ENCODE assay signal across 8 mouse cellular contexts in genomic region chr14:117710463-117710911, GRCm38 (mm10).
A peak's percentile ranks its signal among the peaks of the same experiment; 100 is the strongest.
DNase-seq lines count a peak whose midpoint lies in the region; ATAC-seq lines count a peak whose summit lies in the region.

No protein-coding gene starts in this region.

- 57% methylated on average over 10 of the region's 10 CpGs for WGBS in forebrain, embryonic 16.5 days

- ATAC-seq in forebrain, embryonic 16.5 days: peak; percentile 66

- peaks cover 6% of the 10 kb centered on the region for H3K4me1 ChIP-seq in forebrain, embryonic 16.5 days (replicated peaks; ENCODE audit: control insufficient read depth, insufficient read depth, low read length)

- intact Hi-C loops in left cerebral cortex, postnatal 36 days (cut with DNase I): no loop called here
- intact Hi-C loops in gastrocnemius, postnatal 36 days (cut with DNase I): no loop called here

- no peak overlapping the region; the same call in 1 of the 2 replicates for H3K27ac ChIP-seq in forebrain, embryonic 16.5 days (ENCODE audit: low read length)

- H3K4me3 ChIP-seq in forebrain, embryonic 16.5 days (replicated peaks; ENCODE audit: low read length): no peak overlapping the region

- DNase-seq in layer of hippocampus, adult 11-12 months (ENCODE audit: low spot score): peak; percentile 12
- no peak for DNase-seq in layer of hippocampus, adult 9-11 months
- DNase-seq in left cerebral cortex, postnatal 36 days (ENCODE audit: low spot score in 2 of 2): peak; percentile 29 to 43
- peak; percentile 4 to 31 for DNase-seq in right cerebral cortex, adult 2 months (ENCODE audit: low spot score in 2 of 2)
- DNase-seq in testis, postnatal 10 days (ENCODE audit: low spot score): no peak
- no peak for DNase-seq in gastrocnemius, postnatal 36 days
- no peak for DNase-seq in yolk sac, embryonic 10.5 days (ENCODE audit: low spot score)

- H3K36me3 ChIP-seq in forebrain, embryonic 16.5 days (ENCODE audit: control insufficient read depth, insufficient read depth): no peaks in the 10 kb centered on the region

- no peaks in the 10 kb centered on the region for H3K27me3 ChIP-seq in forebrain, embryonic 16.5 days (replicated peaks; ENCODE audit: control insufficient read depth, insufficient read depth, low read length)

- H3K4me2 ChIP-seq in forebrain, embryonic 16.5 days (ENCODE audit: low read length): peak overlapping the region; percentile 13

- H3K9me3 ChIP-seq in forebrain, embryonic 16.5 days (ENCODE audit: control insufficient read depth, low read length): no peaks in the 10 kb centered on the region

- no peak overlapping the region for H3K9ac ChIP-seq in forebrain, embryonic 16.5 days (replicated peaks; ENCODE audit: low read depth, low read length)

Comparison
In these comparisons a context has a peak if more than half of its experiments do, and no peak if none do; other contexts are left out.
1. DNase-seq: peak in layer of hippocampus, adult 11-12 months (single experiment), left cerebral cortex, postnatal 36 days (2 of 2) and right cerebral cortex, adult 2 months (2 of 2); none in layer of hippocampus, adult 9-11 months (single experiment), testis, postnatal 10 days (single experiment), gastrocnemius, postnatal 36 days (0 of 2) and yolk sac, embryonic 10.5 days (single experiment).